Mouse (Mus musculus): ENCODE results near the gene Gm13290.
"Not testable (repeated sequence)": the region's sequence is repeated elsewhere in the genome, so short reads cannot be mapped to it uniquely, and the experiment has no call there.

Gm13290 gene

DNA sequence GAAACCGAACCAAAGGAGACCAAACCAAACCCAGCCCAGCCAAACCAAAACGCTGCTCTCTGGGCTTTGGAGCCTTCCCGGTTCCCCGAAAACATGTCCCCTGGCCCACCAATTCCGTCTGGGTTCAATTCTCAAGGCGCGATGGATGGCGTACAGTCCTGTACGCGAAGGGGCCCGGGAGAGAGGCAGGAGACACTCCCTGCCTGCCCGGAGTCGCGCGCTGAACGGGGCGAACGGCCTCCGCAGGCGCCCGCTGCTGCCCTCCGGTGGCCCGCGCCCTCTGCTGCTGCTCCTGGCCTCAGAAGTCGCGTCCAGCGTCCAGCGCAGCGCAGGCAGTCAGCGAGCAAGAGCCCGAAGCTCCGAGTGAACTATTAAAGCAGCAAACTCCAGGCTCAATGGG lies at the start of gene Gm13290:
Gm13290 (plus strand) TSS at position 301 of the 400 bp plus-strand sequence.
- not testable (repeated sequence) for DNase-seq

GRCm38 (mm10) chr4:88726727-88727126 lies 46.9 kb upstream of the Gm13290 start:
- no peak for DNase-seq

DNA sequence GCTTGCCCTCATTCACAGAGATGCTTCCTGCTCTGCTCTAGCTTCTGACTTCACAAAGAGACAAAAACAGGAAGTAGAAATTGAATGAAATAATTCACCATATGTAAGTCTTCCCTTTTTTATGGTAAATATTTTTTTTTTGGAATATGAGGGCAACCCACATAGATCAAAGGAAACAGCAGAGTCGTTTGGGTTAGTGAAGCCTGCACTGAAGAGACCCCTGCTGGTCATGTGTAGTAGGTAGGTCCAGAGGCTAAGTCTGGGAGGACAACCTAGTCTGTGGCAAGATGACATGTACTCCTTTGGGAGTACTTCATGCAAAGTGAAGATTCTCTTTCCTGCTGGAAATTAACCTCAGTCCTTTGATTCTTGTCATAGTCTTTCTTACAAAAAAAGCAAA lies 46.3 kb upstream of the Gm13290 start:
- peak; percentile 45 to 70 for DNase-seq

DNA sequence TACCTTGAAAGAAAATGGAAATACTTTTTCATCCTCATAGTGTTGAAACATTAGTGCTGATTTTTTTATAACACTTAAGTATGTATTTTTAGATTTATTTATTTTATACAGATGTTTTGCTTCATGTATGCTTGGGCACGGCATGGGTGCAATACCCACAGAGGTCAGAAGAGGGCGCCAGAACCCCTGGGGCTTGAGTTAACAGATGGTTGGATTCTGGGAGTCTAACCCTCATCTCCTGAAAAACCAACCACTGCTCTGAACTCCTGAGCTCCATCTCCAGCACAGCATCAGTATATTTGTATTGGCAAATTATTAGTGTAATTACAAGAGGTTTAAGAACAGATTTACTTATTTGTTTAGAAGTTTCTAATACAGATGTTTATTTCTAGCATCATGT lies 35.2 kb upstream of the Gm13290 start:
- DNase-seq: peak; percentile 85 to 87

- DNase-seq: no peak
Measured at GRCm38 (mm10) chr4:88739036-88739435, 34.6 kb upstream of the Gm13290 start.

DNA sequence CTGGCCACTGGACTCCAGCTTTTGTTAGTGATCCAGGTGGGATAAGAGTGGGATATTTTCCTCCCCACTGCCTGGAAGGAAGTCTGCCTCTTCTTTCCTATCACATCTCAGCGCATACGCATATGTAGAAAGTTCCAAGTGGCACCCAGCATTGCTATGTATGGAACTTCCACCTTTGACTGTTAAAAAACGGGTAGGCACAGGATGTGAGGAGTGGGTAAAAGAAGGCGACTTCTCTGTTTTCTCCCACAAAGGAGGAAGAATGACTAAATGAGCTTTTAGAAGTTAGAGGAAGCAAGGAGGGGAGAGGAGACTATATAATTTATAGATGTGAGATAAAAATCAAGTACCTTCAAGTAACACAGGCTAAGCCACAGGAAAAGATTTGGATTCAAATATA lies 32.2 kb upstream of the Gm13290 start:
- DNase-seq: no peak

GRCm38 (mm10) chr4:88742771-88743371 lies 30.8 kb upstream of the Gm13290 start:
- no peak for DNase-seq

DNA sequence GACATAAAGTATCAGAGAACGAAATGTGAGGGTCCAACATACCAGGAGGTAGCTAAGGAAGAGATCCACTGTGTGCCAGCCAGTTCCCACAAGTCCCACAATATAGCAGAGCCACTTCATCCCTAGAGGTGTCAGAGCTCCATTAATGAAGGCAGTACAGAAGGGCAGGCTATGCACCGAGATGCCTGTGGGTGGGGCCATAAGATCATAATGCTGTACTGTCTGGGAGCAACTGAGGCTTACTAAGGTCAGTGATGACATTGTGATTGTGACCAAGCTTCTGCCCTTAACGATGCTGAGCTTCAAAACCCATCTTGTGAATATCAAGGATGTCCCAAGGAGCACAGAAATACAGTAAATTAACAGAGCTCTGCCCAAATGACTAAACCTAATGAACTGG lies 29.4 kb upstream of the Gm13290 start:
- DNase-seq: no peak

- no peak for DNase-seq
Measured at GRCm38 (mm10) chr4:88749926-88750325, 23.7 kb upstream of the Gm13290 start.

- peak; percentile 59 to 61 for DNase-seq
Measured at GRCm38 (mm10) chr4:88754818-88755340, 18.8 kb upstream of the Gm13290 start, which contains the start of gene Gm13271. Gene Gm13271 (plus strand): TSS chr4:88754868.

DNA sequence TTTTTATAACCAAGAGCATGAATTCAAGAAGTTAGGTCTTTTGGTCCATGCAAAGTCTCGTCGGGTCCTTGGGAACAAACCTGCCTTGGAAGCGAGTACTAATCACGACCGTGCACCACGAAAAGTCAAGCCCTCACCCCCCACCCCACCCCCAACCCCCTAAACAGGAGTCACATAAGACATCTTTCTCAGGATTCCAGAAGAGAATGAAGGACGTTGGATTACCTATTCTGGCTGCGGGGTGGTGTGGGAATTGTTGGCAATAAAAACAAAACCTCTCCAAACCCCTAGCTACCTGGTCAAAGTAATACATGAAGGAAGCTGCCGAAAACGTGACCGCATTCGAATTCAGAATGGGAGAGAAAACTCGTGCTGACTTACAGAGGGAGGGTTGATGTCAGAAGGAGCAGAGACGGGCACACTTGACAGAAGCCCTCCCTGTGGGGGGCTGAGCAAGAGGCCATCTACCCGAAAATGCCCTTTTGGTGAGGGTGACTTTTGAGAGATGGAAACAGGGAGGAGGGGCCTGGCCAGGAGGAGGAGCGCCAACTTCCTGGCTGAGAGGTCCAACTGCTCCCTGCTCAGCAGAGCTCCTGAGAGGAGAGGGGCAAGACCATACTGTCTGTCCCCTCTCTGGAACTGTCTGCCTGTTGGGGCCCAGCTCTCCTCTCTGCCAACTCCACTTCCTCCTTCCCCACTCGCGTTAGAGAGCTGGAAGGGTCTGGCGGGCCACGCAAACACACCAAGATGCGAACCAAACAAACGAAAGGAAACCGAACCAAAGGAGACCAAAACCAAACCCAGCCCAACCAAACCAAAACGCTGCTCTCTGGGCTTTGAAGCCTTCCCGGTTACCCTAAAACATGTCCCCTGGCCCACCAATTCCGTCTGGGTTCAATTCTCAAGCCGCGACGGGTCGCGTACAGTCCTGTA lies 16.8 kb upstream of the Gm13290 start:
- DNase-seq: peak in 1 of 2 experiments; percentile 27

GRCm38 (mm10) chr4:88757628-88758031 lies 16.0 kb upstream of the Gm13290 start:
- peak; percentile 87 to 91 for DNase-seq

DNA sequence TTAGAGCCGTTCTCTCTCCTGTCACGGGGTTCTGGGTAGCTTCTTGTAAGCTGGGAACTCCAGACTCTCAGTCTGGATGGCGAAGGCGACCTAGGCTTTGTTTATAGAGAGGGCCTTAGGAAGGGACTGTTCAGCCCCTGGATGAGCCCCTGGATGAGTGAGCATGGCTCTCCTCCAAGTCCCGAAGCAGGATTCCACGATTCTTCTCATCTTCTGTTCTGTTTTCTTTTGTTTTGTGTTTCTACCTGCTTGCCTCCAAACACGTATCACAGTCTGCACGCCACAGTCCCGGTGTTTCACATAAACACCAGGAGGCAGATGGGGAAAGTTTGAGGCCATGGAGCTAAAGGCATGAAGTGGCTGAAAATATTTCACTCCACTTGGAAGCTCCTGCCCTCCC lies 14.9 kb upstream of the Gm13290 start:
- not testable (repeated sequence) for DNase-seq

- DNase-seq: peak; percentile 44 to 61
Measured at GRCm38 (mm10) chr4:88759610-88760268, 13.9 kb upstream of the Gm13290 start, which contains the start of gene Gm13283. Gene Gm13283 (plus strand): TSS chr4:88760119.

DNA sequence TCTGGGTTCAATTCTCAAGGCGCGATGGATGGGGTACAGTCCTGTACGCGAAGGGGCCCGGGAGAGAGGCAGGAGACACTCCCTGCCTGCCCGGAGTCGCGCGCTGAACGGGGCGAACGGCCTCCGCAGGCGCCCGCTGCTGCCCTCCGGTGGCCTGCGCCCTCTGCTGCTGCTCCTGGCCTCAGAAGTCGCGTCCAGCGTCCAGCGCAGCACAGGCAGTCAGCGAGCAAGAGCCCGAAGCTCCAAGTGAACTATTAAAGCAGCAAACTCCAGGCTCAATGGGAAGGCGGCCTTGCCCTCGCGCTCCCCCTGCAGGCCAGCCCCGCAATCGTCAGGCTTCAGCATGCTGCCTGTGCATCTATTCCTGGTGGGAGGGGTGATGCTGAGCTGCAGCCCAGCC lies 13.2 kb upstream of the Gm13290 start:
- DNase-seq: peak; percentile 80 to 89

GRCm38 (mm10) chr4:88761776-88762175 lies 11.9 kb upstream of the Gm13290 start:
- DNase-seq: peak; percentile 67 to 74

DNA sequence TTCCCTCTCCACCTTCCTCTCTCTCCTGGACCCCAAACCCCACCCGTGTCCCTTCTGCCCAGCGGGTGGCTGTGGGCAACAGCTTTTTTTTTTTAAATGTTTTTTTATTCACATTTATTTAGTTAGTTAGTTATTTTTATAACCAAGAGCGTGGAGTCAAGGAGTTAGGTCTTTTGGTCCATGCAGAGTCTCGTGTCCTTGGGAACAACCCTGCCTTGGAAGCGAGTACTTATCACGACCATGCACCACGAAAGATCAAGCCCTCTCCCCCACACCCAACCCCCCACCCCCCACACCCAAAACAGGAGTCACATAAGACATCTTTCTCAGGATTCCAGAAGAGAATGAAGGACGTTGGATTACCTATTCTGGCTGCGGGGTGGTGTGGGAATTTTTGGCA lies 11.3 kb upstream of the Gm13290 start:
- DNase-seq: peak in 1 of 2 experiments; percentile 22

- peak; percentile 55 to 78 for DNase-seq
Measured at GRCm38 (mm10) chr4:88763384-88764018, 10.1 kb upstream of the Gm13290 start.

DNA sequence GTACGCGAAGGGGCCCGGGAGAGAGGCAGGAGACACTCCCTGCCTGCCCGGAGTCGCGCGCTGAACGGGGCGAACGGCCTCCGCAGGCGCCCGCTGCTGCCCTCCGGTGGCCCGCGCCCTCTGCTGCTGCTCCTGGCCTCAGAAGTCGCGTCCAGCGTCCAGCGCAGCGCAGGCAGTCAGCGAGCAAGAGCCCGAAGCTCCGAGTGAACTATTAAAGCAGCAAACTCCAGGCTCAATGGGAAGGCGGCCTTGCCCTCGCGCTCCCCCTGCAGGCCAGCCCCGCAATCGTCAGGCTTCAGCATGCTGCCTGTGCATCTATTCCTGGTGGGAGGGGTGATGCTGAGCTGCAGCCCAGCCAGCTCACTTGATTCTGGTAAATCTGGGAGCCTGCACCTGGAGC lies 3.0 kb downstream of the Gm13290 start, which contains the start of gene Gm13289:
Gm13289 (plus strand) TSS at position 301 of the 400 bp plus-strand sequence.
- DNase-seq: not testable (repeated sequence)

DNA sequence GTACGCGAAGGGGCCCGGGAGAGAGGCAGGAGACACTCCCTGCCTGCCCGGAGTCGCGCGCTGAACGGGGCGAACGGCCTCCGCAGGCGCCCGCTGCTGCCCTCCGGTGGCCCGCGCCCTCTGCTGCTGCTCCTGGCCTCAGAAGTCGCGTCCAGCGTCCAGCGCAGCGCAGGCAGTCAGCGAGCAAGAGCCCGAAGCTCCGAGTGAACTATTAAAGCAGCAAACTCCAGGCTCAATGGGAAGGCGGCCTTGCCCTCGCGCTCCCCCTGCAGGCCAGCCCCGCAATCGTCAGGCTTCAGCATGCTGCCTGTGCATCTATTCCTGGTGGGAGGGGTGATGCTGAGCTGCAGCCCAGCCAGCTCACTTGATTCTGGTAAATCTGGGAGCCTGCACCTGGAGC lies 5.9 kb downstream of the Gm13290 start, which contains the start of gene Gm13272:
Gm13272 (plus strand) TSS at position 301 of the 400 bp plus-strand sequence.
- DNase-seq: not testable (repeated sequence)

DNA sequence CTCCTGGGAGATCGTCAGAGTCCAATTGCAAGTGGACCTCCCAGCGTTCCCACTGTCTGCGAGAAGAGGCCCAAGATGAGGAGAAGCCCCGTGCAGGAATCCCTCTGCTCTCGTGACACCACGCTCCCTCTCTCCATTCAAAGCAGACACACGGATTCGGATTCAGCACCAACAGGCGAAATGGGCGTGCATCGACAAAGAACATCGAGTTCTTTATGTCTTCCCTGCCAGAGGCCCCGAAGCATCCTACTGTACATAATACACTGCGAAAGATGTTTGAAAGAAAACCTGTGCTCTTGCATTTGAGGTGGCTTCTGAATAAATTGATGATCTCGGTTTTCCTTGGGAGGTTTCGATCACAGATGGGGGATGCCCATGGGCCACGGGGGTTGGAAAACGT lies 6.7 kb downstream of the Gm13290 start:
- not testable (repeated sequence) for DNase-seq

GRCm38 (mm10) chr4:88781831-88782230 lies 8.2 kb downstream of the Gm13290 start, which contains the start of gene Ifnz:
Gene Ifnz (plus strand): TSS chr4:88782131.
- not testable (repeated sequence) for DNase-seq
